Mouse (Mus musculus): ENCODE results near the gene S100a5.
A peak's percentile ranks its signal among the peaks of the same experiment; 100 is the strongest.

The S100a5 gene

DNA sequence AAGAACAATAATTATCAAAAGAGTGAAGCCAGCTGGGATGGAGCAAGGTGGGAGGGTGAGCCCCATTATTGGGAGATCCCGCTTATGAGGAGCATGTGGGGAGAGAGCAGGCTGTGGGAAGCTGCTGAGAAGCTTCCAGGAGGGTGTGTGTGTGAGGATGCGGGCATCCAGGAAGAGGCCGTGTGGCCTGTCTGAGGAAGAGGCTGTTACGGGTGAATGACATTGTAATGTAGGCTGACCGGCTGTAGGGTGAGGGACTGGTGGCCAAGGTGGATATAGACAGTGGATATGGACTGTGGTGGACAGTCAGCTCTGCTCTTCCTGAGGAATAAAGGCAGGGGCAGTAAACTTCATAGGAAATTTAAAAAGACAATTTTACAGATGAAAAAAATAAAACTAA is 17.2 kb downstream of the S100a5 start:
- DNase-seq (ENCODE audit: low spot score in 2 of 2) = no peak

DNA sequence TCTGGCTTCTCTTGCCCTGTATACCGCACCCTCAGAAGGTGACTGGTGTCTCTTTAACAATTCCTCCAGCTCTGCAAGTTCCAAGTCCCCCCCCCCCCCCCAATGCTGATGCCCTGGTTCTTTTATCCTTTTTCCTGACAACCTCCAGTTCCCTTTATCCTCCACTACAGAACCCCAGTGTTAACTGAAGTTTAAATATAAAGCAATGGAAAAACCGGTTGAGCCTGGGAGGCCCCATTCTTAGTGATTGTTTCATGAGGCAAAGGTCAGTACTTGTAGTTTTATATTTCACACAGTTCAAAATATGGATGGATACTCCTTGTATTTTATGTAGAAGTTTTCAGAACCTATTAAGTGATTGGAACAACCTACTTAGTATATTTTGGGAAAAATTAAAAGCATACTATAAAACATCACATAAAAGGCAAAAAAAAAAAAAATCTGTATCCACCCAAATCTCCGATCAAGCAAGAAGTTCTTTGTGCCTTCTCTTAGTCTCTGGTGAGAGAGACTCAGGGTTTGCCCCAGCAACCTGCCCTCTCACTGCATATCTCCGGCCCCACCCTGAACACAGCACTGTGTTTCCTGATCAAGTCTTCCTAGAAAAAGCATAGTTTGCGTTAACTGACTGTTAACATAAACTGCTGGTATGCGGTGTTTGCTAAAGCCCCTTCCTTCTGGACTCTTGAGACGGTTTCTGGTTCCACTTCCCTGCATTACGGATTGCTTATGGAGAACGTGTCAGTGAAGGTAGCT is 18.1 kb downstream of the S100a5 start:
- no peak for DNase-seq (ENCODE audit: low spot score in 2 of 2)

DNA sequence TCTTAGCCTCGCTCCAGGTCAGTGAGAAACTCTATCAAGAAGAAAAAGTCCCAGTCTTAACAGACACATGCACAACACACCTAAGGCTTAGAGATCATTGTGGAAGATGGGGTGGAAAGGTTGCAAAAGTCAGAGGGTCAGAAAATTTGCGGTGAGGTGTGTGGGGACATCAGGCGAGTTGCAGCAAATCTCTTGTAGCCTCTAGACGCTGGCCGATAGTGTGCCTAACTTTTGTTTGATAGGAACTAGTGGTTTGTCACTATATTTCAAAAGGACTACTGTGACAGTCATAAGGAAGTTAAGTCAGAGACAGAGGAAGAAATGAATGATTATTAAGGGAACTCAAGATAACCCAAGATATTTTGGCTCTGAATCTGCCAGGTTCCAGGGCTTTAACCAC is 19.0 kb downstream of the S100a5 start:
- no peak for DNase-seq (ENCODE audit: low spot score in 2 of 2)

DNA sequence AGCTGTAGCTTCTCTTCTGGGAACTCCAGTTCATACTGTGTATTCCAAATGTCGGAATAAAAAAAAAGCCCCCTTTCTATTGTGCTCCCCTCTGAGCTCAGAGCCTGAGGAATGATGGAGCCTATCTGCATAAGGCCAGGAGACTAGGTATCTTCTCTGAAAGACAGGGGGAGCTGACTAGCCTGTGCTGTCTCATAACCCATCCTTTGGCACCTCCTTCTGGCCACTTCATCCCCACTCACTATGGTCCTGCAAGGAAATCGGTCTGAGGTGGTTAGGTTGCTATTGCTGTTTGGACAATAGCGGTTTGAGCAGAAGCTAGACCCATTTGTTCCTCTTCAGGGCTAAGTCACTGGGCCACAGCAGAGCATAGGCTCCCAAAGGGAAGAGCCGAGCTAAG is 19.5 kb downstream of the S100a5 start:
- no peak for DNase-seq (ENCODE audit: low spot score in 2 of 2)

DNA sequence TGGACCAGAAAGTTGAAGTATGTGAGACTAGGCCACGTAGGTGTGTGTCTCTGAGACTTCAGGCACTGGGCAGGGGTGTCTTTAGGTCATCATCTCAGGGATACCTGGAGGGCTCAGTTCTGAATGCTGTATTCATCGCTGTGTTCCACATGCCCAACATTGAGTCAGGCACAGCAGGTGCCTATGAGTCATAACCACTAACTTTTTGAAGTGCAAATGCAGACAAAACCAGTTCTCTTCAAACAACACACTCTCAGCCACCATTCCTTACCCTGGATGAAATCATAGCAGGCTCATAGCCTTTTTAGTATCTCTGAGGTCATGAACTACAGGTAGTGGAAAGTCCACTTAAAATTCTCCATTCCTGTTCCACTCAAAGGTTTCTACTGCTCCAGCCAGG is 21.0 kb downstream of the S100a5 start:
- no peak for DNase-seq (ENCODE audit: low spot score in 2 of 2)

DNA sequence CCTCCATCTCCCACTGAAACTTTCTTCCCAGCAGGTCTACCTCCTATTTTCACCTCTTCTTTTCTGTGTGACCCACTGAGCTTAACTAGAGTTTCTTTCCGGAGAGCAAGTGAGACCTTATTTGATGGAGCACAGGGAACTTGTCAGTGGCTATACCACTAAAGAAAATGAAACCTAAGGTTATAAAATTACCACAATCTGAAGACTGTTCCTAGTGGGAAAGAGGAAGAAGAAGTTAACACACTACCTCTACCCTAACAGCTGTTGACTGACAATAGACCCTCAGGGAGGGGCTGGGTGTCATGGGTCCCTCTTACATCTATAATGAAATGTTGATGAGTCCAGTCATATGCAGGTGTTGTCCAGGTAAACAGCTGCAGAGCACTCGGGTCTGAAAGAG is 23.7 kb downstream of the S100a5 start:
- no peak for DNase-seq (ENCODE audit: low spot score in 2 of 2)

DNA sequence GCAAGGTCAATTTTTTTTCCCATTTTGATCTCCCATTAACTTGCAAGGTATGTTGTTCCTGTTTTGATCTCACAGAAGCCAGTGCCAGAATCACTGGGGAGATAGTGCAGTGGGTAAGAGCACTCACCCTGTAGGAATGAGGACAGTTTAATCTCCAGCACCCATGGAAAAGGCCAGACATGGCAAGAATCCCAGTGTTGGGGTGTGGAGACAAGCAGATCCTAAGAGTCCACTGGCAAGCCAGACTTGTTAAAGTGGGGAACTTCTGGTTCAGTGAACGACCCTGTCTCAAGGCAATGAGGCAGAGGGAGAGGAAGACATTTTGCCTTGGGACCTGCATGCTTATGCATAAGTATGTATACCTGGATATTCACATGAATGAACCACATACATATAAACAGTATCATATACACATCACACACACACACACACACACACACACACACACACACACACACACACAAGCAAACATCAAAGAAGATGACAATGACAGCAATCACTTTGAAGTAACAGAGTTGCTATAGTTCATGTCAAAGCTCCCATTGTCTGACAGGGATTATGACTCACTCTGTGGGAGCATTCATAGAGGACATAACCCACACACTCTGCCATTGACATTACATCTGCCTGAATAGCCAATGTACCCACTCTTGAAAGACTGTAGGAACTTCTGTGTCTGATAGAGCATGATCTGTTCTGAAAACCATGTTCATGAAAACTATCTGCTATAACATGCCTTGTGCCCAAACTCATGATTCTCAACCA is 30.4 kb downstream of the S100a5 start:
- DNase-seq (ENCODE audit: low spot score in 2 of 2) = no peak

DNA sequence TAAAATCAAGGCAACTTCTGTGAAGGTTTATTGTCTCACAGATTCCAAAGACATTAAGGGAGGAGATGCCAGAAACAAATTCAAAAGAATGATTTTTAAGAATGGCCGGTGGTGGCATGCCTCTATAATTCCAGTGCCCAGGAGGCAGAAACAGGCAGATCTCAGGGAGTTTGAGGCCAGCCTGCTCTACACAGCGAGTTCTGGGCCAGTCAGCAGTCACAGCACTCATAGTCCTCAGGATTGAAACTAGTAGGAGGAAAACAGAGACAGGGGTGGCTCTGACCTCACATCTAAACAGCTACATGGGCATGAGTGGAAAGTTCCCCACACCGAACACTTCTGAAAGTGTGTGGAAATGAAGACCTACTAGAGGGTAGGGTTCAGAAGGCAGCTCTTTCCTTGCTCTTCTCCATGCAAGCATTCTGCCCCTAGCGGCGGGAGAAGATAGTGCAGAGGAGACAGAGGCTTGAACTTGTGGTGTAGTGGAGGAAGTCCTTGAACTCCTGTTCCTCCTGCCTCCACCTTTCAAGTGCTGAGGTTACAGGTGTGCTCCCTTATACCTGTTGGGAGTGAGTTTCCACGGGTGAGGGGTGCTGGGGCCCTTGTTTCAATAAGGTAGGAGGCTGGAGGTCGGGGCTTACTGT is 31.3 kb downstream of the S100a5 start:
- no peak for DNase-seq (ENCODE audit: low spot score in 2 of 2)

DNA sequence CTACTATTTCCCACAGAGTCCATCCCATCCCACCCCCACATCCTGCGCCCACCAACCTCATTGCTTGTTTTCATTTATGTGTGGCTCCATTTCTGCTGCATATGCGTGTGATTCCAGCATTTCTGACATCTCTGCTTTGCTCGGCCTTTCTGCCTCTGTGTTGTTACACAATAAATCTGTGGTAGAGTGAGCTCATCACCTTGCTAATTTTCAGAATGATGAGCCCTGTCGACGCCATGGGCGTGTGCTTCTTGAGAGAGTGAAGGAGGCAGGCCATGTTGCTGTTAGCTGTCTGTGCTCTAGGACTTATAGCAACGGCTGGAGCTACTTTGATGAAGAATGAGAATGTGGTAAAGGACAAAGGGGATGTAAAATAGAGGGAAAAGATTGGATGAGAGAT is 32.7 kb downstream of the S100a5 start:
- DNase-seq (ENCODE audit: low spot score in 2 of 2) = no peak

DNA sequence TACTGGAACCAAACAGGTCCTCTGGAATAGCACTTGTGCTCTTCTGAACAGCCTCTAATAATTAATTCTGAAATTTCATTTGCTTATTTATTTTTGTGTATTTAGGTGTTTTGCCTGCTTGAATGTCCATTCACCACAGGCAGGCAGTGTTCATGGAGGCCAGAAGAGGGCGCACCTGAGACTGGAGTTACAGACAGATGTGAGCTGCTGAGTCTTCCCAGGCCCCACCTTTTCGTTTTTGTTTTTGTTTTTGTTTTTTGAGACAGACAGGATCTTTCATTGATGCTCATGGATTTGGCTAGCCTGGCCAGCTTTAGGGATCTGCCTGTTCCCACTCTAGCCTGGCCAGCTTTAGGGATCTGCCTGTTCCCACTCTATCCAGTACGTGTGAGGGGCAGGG is 35.9 kb downstream of the S100a5 start:
- DNase-seq (ENCODE audit: low spot score in 2 of 2) = no peak

DNA sequence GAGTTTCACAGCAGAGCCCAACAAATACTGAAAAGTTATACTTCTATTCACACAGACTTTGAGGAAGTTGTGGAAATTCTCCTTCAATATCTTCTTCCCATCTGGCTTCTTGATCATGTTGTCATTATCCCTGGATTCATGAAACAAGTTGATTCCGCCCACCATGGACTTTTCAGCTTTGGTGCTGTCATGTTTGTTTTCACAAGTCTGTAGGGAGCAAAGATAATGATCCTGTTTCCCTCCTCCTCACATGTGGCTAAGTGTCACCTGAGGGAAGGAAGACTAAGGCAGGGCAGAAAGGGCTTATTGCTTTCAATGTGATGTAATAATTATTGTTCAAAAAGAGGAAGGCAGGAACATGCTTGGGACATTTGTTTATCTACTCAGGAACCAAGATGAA is 39.0 kb downstream of the S100a5 start:
- no peak for DNase-seq (ENCODE audit: low spot score in 2 of 2)

DNA sequence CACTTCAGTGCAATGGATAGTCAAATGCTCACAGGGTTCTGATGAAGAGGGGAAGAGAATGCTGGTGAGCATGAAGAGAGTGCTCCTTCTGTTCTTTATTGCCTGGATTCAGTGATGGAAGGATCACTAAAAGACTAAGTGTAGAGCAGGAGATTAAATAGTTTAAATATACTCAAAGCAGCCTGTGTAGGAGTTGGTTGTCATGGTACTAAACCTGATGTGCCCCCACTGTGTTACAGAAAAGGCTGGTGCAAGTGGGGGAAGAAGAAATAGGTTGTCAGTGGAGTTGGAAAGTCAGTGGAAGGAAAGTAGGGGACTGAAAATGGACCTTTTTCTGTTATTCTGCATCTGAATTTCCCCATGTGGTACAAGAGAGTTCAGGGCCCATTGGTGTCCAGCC is 40.7 kb downstream of the S100a5 start:
- DNase-seq (ENCODE audit: low spot score in 2 of 2) = no peak

DNA sequence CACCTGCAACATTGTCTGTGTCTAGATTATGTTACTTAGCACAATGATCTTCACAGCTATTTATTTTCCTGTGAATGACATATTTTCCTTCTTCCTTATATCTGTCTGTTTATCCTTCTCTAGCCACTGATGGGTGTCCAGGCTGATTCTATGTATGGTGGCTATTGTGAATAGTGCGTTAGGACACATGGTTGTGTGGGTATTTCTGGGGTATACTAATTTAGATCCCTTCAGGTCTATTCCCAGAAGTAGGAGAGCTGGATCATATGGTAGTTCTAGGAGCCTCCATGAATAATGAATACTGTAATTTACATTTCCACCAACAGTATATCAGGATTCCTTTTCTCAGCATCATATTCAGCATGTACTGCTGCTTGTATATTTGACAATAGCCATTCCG is 41.5 kb downstream of the S100a5 start:
- no peak for DNase-seq (ENCODE audit: low spot score in 2 of 2)

DNA sequence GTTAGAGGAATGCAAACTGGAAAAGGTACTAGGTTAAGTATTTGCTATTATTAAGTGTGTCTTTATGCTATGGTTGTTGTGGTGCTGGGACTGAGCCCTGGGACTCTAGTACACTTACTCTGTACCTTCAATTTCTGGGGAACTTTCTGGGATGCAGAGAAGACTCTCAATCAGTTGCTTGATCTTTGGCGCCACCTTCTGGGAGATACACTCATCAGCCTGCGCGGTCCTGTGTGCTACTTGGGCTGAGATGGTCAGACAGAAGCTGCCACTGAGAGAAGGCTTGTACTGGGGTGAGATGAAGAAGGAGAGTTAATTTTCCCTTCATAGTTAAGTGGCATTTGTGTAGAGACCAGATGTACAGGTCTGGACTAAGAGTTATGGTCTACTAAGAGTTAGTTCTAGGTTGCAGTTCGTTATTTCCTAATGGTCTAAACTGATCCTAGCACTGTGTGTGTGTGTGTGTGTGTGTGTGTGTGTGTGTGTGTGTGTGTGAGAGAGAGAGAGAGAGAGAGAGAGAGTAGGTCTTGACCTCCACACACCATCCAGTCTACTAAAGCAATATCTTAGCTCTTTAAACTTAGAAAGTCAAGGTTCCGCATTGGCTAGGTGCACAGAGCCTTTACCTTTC is 44.7 kb downstream of the S100a5 start:
- peak; percentile 51 to 79 for DNase-seq (ENCODE audit: low spot score in 2 of 2)

DNA sequence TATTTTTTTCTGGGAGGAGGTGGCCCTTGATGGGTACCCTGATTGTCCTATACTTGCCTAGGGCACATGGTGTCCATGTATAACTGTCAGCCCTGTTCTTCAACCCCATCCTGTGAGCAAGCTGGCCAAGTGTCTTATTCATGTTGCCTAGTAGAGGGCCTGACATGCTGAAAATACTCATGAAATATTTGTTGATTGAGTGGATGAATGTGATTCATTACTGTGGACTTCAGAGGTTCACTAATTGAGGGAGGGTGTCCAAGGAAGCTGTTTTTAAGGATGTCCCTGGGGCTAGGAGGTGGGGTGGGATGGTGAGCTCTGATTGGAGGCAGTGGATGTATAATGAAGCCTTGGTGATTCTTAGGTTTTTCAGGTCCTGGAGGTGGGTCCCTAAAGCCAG is 45.4 kb downstream of the S100a5 start, which contains the start of gene S100a7a:
TSS of gene S100a7a (plus strand) at position 301 of the 400 bp plus-strand sequence.
- DNase-seq (ENCODE audit: low spot score in 2 of 2) = no peak

DNA sequence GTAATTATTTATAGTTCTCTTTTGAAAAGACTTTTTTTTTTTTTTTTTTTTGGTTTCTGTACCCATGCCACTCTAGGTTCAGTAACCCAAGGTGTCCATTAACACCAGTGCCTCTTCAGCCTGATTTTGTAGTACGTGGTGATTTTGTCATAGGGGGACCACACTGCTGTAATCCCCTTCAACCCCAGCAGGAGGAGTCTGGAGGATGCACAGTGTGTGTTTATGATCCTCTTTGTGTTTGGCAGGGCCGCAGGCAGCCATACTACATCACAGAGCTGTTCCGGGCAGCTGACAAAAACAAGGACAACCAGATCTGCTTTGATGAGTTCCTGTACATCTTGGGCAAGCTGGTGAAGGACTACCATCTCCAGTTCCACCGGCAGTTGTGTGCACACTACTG is 49.1 kb downstream of the S100a5 start:
- DNase-seq (ENCODE audit: low spot score in 2 of 2) = no peak

DNA sequence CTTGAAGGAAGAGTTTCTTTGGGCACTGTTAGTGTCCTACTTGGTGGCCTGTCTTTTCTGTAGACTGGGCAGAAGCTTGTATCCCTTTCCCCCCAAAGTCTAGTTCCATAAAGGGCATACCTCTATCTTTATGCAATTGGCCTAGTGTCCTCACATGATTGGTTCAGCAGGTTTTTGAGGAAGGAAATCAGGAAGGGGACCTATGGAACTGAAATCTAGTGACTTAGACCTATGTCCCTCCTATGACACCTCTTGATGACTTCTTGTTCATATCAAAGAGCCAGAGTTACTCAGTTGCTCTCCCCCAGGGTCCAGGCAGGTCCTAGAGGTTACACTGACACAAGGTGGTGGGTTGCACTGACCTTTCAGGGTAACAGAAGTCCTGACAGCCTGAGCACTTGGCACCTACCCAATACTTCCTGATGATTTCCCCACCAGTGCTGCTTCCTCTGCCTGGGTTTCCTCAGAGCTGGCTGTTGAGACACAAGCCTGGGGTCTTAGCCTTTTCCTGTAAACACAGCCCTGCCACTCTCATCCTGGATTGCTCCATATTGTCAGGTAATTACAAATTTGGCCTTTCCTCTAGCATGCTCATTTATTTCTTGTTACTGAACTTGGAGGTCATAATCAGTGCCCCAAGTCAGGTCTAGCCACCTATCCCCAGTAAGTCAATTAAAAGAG is 51.2 kb downstream of the S100a5 start:
- DNase-seq (ENCODE audit: low spot score in 2 of 2) = no peak

Measured in frontal cortex, postnatal 14 days (tissue).